Mouse (Mus musculus): ENCODE results near the gene Rbp1.

DNA sequence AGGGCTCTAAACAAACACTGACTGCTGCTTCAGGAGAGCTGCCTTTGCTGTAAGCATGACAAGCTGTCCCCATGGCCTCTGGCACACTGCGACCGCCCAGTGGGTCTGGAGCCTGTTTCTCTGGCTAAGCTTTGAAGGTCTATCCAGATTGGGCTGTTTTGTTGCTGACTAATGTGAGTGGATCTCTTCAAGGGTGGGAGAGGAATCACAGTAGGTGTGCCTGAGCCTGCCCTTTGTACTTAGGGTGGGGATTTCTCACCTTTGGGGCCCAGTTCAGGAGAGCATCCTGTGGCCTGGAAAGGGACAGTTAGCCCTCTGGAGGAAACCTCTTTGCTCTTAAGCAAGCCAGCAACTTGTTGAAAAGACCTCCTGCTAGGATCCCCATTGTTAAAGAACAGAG, 10.3 kb downstream of the Rbp1 start:
- TF ChIP-seq GATA1 (IDR thresholded peaks at IDR 0.05; ENCODE audit: low read depth, low read length) (no peak), CTCF (IDR thresholded peaks at IDR 0.05 in 2 of 3, conservative IDR thresholded peaks at IDR 0.05 in 1 of 3; ENCODE audit: control insufficient read depth in 1 of 3, insufficient read depth in 1 of 3, low read depth in 2 of 3, low read length in 3 of 3, poor library complexity in 1 of 3, severe bottlenecking in 1 of 3) (no peak), POLR2A (IDR thresholded peaks at IDR 0.05; ENCODE audit: control insufficient read depth in 1 of 2, insufficient read depth in 1 of 2, low read depth in 1 of 2, low read length in 2 of 2, poor library complexity in 1 of 2) (no peak), KAT2A (conservative IDR thresholded peaks at IDR 0.05; ENCODE audit: low read depth, low read length) (no peak), MEF2A (IDR thresholded peaks at IDR 0.05; ENCODE audit: extremely low read depth, insufficient replicate concordance, low read depth, low read length, poor library complexity, severe bottlenecking) (no peak), TCF12 (IDR thresholded peaks at IDR 0.05; ENCODE audit: low read depth, low read length) (no peak), RCOR1 (IDR thresholded peaks at IDR 0.05; ENCODE audit: low read depth, low read length) (no peak)

Data from MEL (cell line).